Mouse (Mus musculus) heart, adult 2 months (tissue): ENCODE data around the gene Naa60. TPM values are rescaled to one million over a fixed set of nuclear protein-coding genes. Genes with fewer than 3 reads are reported as not detected.

ENCODE experiments used
- DNase-seq, 2 experiments: peaks; one replicate each; pipeline ENCODE4 v3.0.0; 2021
- H3K27ac ChIP-seq: fragments of 200-600 bp; 2 replicates; pipeline ENCODE4 v1.8.1; 2022
- H3K27me3 ChIP-seq: fragments of 200-500 bp; 2 replicates; pipeline ENCODE4 v1.6.1; 2012; ENCODE audit warnings: mild to moderate bottlenecking, low read length, inconsistent platforms, mixed read lengths; ENCODE audit not compliant: control insufficient read depth, insufficient read depth
- H3K36me3 ChIP-seq: fragments of 200-500 bp; 2 replicates; pipeline ENCODE4 v1.6.1; 2012; ENCODE audit warnings: low read length, inconsistent platforms; ENCODE audit not compliant: control insufficient read depth, insufficient read depth
- H3K4me1 ChIP-seq: fragments of 200-500 bp; 2 replicates; pipeline ENCODE4 v1.6.1; 2011; ENCODE audit warnings: low read length; ENCODE audit not compliant: control insufficient read depth, insufficient read depth
- H3K4me3 ChIP-seq: fragments of 200-600 bp; 2 replicates; pipeline ENCODE4 v1.8.1; 2022
- H3K79me2 ChIP-seq: fragments of 200-500 bp; replicated peaks from 2 replicates; pipeline ENCODE4 v1.6.1; 2012; ENCODE audit warnings: mild to moderate bottlenecking, inconsistent platforms, low read length, moderate library complexity, mixed read lengths; ENCODE audit not compliant: control insufficient read depth, insufficient read depth
- H3K9ac ChIP-seq: fragments of 200-500 bp; 2 replicates; pipeline ENCODE4 v1.6.1; 2012; ENCODE audit warnings: low read depth, mild to moderate bottlenecking, control low read depth, inconsistent platforms, low read length, mixed read lengths
- CTCF ChIP-seq: fragments of 200-600 bp; IDR thresholded peaks from 2 replicates; pipeline ENCODE4 v1.8.1; 2022; ENCODE audit warnings: antibody characterized with exemption, mild to moderate bottlenecking, moderate library complexity
- EP300 ChIP-seq: fragments of 200-500 bp; IDR thresholded peaks from 2 replicates; pipeline ENCODE4 v1.6.1; 2011; ENCODE audit warnings: low read depth, low read length, control low read depth; ENCODE audit not compliant: insufficient read depth
- POLR2A ChIP-seq: fragments of 200-500 bp; IDR thresholded peaks from 2 replicates; pipeline ENCODE4 v1.6.1; 2011; ENCODE audit warnings: mild to moderate bottlenecking, low read depth, low read length, control low read depth; ENCODE audit not compliant: insufficient read depth
- WGBS: fragments of 180-500 bp; shearing (Covaris S2); methylation state at CpG from one replicate; pipeline ENCODE4 v1.1.7; 2018; 5-methylcytosine and 5-hydroxymethylcytosine counted together
- intact Hi-C: fragments of 180-260 bp; cut with DNase I; formaldehyde crosslinking; loops from one replicate; pipeline ENCODE4 v1.15.1; 2025
- polyA plus RNA-seq: library from polyadenylated mRNA; depleted of rRNA; stranded (reverse); fragments of >200 nt; gene quantifications from 2 replicates; pipeline ENCODE4 v1.2.3, GENCODE M21; 2012
- total RNA-seq, 2 experiments: library from RNA; stranded (reverse); gene quantifications; 2 replicates each; pipeline ENCODE4 v1.2.3; 2021

Naa60 gene
- total and polyA plus RNA-seq, 3 experiments: 48.6 to 50.4 (median 49.4) TPM

DNA sequence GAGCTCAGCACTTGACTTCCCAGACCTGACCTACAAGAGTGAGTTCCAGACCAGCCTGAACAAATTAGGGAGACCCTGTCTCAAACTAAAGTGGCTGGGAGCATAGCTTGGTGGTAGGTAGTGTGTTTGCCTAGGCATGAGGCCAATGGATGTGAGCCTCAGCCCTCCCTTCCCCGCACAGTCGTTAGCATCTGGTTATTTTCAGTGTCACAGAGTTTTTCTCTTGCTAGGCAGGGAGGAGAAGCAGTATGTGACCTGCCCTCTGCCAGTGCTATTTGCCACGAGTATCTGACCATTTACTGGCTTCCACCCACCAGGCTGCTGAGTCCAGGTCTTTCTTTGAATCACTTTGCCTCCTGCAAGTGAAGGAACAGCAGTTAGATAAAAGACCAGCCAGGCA lies 21.6 kb downstream of the Naa60 start:
- 5% methylated on average over 3 of the region's 3 CpGs for WGBS
- Histone ChIP-seq H3K4me1 (peaks cover 15% of the 10 kb centered on the region), H3K79me2 (peaks cover under 1% of the 10 kb centered on the region), H3K9ac (no peak overlapping the region), H3K36me3 (peaks cover 8% of the 10 kb centered on the region), H3K27me3 (no peaks in the 10 kb centered on the region), H3K27ac (peak overlapping the region; percentile 40; the same call in 1 of the 2 replicates), H3K4me3 (no peak overlapping the region)
- intact Hi-C loops: no loop called here
- TF ChIP-seq CTCF (no peak), POLR2A (no peak), EP300 (no peak)
- no peak for DNase-seq

DNA sequence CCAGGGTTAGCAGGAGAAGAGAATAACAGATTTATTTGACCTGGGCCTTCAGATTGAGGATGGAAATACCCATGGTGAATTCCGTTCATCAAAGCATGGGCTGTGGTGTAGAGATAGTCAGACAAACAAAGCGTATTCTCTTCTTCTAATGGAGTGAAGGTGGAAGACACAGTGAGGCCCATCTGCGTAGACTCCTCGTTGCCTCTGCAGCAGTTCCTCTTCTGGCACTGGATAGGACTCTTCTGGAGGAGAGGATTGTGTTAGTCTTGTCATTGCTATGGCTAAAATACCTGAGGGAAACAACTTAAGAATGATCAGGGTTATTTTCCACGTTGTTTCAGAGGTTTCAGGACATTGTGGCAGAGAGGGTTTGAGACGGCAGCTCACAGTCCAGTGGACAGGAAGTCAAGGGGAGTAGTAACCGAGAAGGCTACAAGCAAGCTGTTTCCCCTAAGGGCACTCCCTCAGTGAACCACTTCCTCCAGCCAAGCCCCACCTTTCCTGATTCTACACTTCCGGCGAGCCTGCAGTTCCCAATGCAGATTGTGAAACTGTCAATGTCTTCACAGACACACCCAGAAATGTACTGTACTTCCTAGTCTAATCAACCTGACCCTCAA lies 23.1 kb downstream of the Naa60 start:
- H3K27ac ChIP-seq: peak overlapping the region; percentile 40
- no peaks in the 10 kb centered on the region for H3K27me3 ChIP-seq
- H3K36me3 ChIP-seq: peaks cover 8% of the 10 kb centered on the region
- peak overlapping the region; percentile 25 for H3K4me3 ChIP-seq
- peaks cover 15% of the 10 kb centered on the region for H3K4me1 ChIP-seq
- H3K9ac ChIP-seq: peak overlapping the region; percentile 4; the same call in 1 of the 2 replicates
- WGBS: 43% methylated on average over 9 of the region's 9 CpGs
- H3K79me2 ChIP-seq: no peaks in the 10 kb centered on the region; the same call in none of the 2 replicates
- TF ChIP-seq POLR2A (peak; percentile 60), CTCF (no peak), EP300 (peak; percentile 57; the same call in 1 of the 2 replicates)
- intact Hi-C loops: no loop called here
- peak; percentile 59 to 79 for DNase-seq

DNA sequence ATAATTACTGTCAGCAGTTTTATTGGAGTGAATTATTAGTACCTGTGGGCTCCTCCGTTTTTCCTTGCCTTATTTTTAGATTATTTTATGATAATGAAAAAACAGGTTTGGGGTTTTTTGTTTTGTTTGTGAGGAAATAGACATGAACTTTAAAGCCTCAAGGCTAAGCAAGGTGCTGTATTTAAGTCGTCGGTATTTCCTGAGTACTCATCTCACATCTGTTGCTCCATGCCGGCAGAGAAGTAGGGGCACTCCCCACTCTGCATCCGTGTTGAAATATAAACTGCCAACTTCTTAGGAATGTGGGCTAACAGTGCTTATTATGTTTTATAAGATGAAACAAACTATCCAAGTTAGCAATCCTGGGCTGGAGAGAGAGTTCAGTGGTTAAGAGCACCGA lies 23.9 kb downstream of the Naa60 start:
- H3K9ac ChIP-seq: no peak overlapping the region
- intact Hi-C loops: no loop called here
- no peak for DNase-seq
- TF ChIP-seq CTCF (no peak), EP300 (no peak), POLR2A (no peak)
- peaks cover 9% of the 10 kb centered on the region for H3K36me3 ChIP-seq
- no peaks in the 10 kb centered on the region; the same call in none of the 2 replicates for H3K79me2 ChIP-seq
- peak overlapping the region; percentile 40; the same call in 1 of the 2 replicates for H3K27ac ChIP-seq
- H3K4me1 ChIP-seq: peaks cover 15% of the 10 kb centered on the region
- no peaks in the 10 kb centered on the region for H3K27me3 ChIP-seq
- 61% methylated on average over 6 of the region's 6 CpGs for WGBS
- no peak overlapping the region for H3K4me3 ChIP-seq

DNA sequence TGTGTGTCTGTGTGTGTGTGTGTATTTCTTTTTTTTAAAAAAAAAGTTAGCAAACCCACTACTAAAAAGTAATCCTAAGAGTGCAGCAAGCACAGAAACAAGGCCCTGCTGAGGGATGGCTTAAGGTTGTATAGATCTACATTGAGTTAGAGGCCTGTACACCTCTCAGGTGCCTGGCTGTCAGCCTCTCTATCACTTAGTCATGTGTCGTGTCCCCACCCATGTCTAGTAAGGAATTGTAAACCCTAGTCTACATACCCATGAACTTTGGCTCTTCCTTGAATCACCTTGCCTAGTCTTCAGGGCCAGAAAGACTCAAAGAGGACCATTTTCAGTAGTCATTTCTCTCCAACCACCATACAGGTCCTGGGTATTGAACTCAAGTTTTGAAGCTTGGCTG lies 24.4 kb downstream of the Naa60 start:
- Histone ChIP-seq H3K79me2 (no peaks in the 10 kb centered on the region; the same call in none of the 2 replicates), H3K27me3 (no peaks in the 10 kb centered on the region), H3K36me3 (peaks cover 9% of the 10 kb centered on the region), H3K4me1 (peaks cover 15% of the 10 kb centered on the region), H3K27ac (no peak overlapping the region), H3K9ac (no peak overlapping the region), H3K4me3 (no peak overlapping the region)
- no peak for TF ChIP-seq POLR2A
- no peak for TF ChIP-seq EP300
- no peak for TF ChIP-seq CTCF
- 84% methylated on average over 1 of the region's 1 CpGs for WGBS
- no peak for DNase-seq
- intact Hi-C loops: no loop called here

DNA sequence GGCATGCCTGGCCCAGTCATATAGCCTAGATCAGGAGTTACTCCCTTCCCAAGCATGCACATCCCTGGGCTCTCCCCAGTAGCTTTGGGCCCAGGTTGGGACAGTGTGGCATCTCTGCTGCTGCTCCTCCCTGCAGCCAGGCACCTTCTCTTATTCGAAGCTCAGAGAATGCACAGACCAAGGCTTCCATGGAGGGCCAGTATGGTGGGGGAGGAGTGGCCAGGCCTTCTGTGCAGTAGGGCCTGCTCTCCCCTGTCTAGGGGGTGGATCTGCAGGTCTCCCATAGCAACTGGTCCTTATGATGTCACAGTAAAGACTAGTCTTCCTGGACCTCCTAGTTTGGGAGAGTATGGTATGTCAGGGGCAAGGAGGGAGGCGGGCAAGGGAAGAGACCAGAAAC lies 35.3 kb downstream of the Naa60 start:
- Histone ChIP-seq H3K36me3 (peaks cover 3% of the 10 kb centered on the region), H3K27me3 (no peaks in the 10 kb centered on the region), H3K4me1 (no peaks in the 10 kb centered on the region), H3K4me3 (no peak overlapping the region), H3K9ac (no peak overlapping the region), H3K27ac (no peak overlapping the region), H3K79me2 (no peaks in the 10 kb centered on the region)
- intact Hi-C loops: no loop called here
- 61% methylated on average over 2 of the region's 2 CpGs for WGBS
- DNase-seq: no peak
- TF ChIP-seq EP300: no peak
- TF ChIP-seq POLR2A: no peak
- TF ChIP-seq CTCF: no peak

DNA sequence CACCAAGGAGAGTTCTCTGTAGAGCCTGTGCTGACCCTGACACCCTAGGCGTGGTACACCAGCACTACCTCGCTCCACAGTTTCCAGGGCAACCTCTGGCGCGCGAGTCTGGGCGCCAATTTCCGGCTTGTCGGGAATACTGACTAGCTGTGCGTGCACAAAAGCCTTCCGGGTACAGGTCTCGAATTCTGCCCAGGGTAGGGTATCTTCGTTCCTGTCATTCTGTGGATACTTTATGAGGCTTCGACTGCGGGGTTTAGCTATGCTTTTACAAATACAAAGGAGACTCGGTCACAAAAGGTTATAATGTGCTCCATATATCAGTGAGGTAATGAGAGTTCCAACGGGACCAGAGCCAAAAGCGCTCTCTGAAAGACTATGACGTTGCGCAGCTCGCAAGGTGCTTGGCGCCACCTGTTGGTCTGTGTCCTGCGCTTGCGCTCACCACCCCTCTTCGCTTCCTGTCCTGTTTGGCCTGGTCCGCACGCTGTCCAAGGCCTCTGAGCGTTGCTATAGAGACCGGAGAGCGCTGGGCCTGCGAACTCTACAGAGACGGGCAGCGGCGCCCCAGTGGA lies 36.4 kb downstream of the Naa60 start, which contains the start of the genes 1700037C18Rik and Cluap1:
Gene 1700037C18Rik (minus strand): TSS at position 153 of the 575 bp plus-strand sequence.
Gene Cluap1 (plus strand): TSS at position 265 of the 575 bp plus-strand sequence.
- H3K9ac ChIP-seq: peak within 1 kb of the TSS; percentile 79
- intact Hi-C loops: loop anchor here (1.0 to 2.0 kb wide), 4 partner anchors 24 to 94 kb away; partner anchors contain the start of genes Gm20695, Slx4, Zfp174 and Zfp597
- TF ChIP-seq EP300: peak; percentile 52; the same call in 1 of the 2 replicates
- peak; percentile 94 for TF ChIP-seq CTCF
- TF ChIP-seq POLR2A: peak; percentile 82
- H3K79me2 ChIP-seq: no peaks in the 10 kb centered on the region
- peak; percentile 90 to 96 for DNase-seq
- H3K27me3 ChIP-seq: no peaks in the 10 kb centered on the region
- WGBS: under 1% methylated on average over 33 of the region's 33 CpGs
- H3K36me3 ChIP-seq: peaks cover 3% of the 10 kb centered on the region
- H3K4me3 ChIP-seq: peak within 1 kb of the TSS; percentile 75
- H3K27ac ChIP-seq: peak within 1 kb of the TSS; percentile 90
- H3K4me1 ChIP-seq: no peaks in the 10 kb centered on the region
